Mouse (Mus musculus) neutrophil, adult 59 days (primary cell): ENCODE data around the gene Tbr1. TPM values are rescaled to one million over a fixed set of nuclear protein-coding genes. Genes with fewer than 3 reads are reported as not detected.

ENCODE experiments used
- total RNA-seq, 2 experiments: library from RNA; stranded (reverse); gene quantifications; 1 replicate in 1 of 2; 2 replicates in 1 of 2; pipeline ENCODE4 v1.2.4; 2023

The Tbr1 gene
- under 1 TPM in 1 of 2 experiments, not detected in 1; 0.09 TPM for total RNA-seq

DNA sequence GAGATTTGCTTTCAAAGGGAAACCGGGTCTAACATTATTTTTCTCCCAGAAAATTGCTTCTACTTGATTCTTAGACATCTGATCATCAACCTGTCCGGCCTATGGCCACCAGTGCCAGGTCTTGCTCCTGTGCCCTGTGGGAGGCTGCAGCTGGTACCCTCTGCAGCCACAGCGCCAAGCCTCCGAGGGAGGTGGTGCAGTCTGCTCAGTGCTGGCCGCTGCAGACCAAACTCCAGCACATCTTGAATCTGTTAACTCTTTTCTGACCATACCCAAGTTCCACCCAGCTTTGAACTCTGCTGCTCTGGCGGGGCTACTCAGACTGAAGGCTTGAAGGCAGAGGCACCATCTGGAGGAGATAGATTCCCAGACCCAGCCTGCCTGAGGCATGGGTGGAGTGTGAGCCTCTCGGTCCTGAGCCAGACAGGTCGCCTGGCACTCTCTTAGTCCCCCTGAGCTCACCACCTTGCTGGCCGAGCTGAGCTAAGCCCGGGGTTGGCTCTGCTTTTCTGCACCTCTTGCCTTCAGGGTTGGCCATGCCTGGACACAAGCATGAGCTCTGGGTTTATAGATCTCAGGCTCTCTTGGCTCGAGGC, at the start of gene Tbr1:
Gene Tbr1, plus strand, starts transcription at position 275 of the 596 bp plus-strand sequence.

Other genes starting within 250 kb of the Tbr1 start
- gene Tank, start 224.3 kb upstream of the Tbr1 start, total RNA-seq = 10 to 100 TPM; 68.3 to 72.8 TPM
- 10 to 100 TPM; 52.0 to 59.5 TPM for gene Psmd14, start 91.2 kb upstream of the Tbr1 start, total RNA-seq
- not detected for gene Slc4a10, start 243.5 kb downstream of the Tbr1 start, total RNA-seq